Mouse (Mus musculus) ES-Bruce4 (cell line): ENCODE data around the gene Zfp51.

ENCODE experiments used
- CTCF ChIP-seq: IDR thresholded peaks from one replicate; pipeline ENCODE4 v1.8.1; 2011; ENCODE audit warnings: low read depth, low read length
- POLR2A ChIP-seq: IDR thresholded peaks from one replicate; pipeline ENCODE4 v1.8.1; 2011; ENCODE audit warnings: low read length; ENCODE audit not compliant: insufficient read depth

DNA sequence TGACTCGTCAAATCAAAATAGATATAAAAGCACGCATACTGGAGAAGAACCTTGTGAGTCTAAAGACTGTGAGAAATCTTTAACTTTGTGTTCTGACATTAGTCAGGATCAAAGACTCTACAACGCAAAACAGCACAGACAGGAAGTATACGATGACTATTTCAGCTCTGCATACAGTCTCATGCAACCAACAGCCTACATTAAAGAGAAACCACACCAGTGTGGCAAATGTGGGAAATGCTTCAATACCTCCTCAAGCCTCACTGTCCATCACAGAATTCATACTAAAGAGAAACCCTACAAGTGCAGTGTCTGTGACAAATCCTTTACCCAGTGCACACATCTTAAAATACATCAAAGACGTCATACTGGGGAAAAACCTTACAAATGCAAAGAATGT, 13.4 kb downstream of the Zfp51 start:
- TF ChIP-seq CTCF (no peak), POLR2A (no peak)
